5 mouse cellular contexts compared by ENCODE assay signal in genomic region chr12:80819020-80819419, GRCm38 (mm10). TPM values are rescaled to one million over a fixed set of nuclear protein-coding genes. Genes with fewer than 3 reads are reported as not detected.
"Had no signal": no experiment of that assay in that cellular context is flagged by ENCODE, and none has a peak within 500 bp of the region (broad histone marks: within the 10 kb centered on the region; RNA-seq: fewer than 3 reads in every experiment).

No protein-coding gene starts in this region.

RNA-seq across cellular contexts. Expression of gene Ccdc177, which starts 58.5 kb away (rescaled TPM):
- polyA plus RNA-seq: liver, adult 2 months; liver, embryonic 15.5 days; lung, adult 2 months; macrophage; spleen, adult 2 months had no signal
